Mouse (Mus musculus) forebrain, embryonic 11.5 days (tissue): ENCODE measurements at regions not wholly inside any gene's neighbourhood (a gene's known extent, or its start where the extent isn't known, plus 50 kb on each side); places are given as distances from the start of the nearest gene placed in this dataset.
"Not testable (repeated sequence)": the region's sequence is repeated elsewhere in the genome, so short reads cannot be mapped to it uniquely, and the experiment has no call there.

ENCODE experiments used
- ATAC-seq: fragments of 200-750 bp; cut with Nextera tagmentation; replicated peaks from 2 replicates; pipeline ENCODE4 v1.8.0; 2017; ENCODE audit warnings: moderate TSS enrichment; ENCODE audit not compliant: low FRiP score
- DNase-seq: peaks from one replicate; pipeline ENCODE4 v3.0.0-alpha.2; 2017; ENCODE audit warnings: low spot score
- H3K27ac ChIP-seq: fragments of 300-500 bp; sonication (generic); 2 replicates; pipeline ENCODE4 v1.5.1; 2014; ENCODE audit warnings: low read depth, low read length
- H3K27me3 ChIP-seq: fragments of 300-500 bp; sonication (generic); 2 replicates; pipeline ENCODE4 v1.6.1; 2014; ENCODE audit warnings: mild to moderate bottlenecking, low read length, mixed read lengths; ENCODE audit not compliant: control insufficient read depth, insufficient read depth
- H3K36me3 ChIP-seq: fragments of 300-500 bp; sonication (generic); 2 replicates; pipeline ENCODE4 v1.6.1; 2014; ENCODE audit warnings: mild to moderate bottlenecking, low read length, moderate library complexity, mixed read lengths; ENCODE audit not compliant: control insufficient read depth, insufficient read depth
- H3K4me1 ChIP-seq: fragments of 300-500 bp; sonication (generic); replicated peaks from 2 replicates; pipeline ENCODE4 v1.6.1; 2014; ENCODE audit warnings: low read length, mixed read lengths; ENCODE audit not compliant: control insufficient read depth, insufficient read depth
- H3K4me2 ChIP-seq: fragments of 300-500 bp; sonication (generic); 2 replicates; pipeline ENCODE4 v1.6.1; 2014; ENCODE audit warnings: low read depth, mild to moderate bottlenecking, low read length, moderate library complexity, mixed read lengths; ENCODE audit not compliant: severe bottlenecking
- H3K4me3 ChIP-seq: fragments of 300-500 bp; sonication (generic); 2 replicates; pipeline ENCODE4 v1.5.1; 2014; ENCODE audit warnings: low read depth, low read length
- H3K9ac ChIP-seq: fragments of 300-500 bp; sonication (generic); 2 replicates; pipeline ENCODE4 v1.6.1; 2014; ENCODE audit warnings: low read length
- H3K9me3 ChIP-seq: fragments of 300-500 bp; sonication (generic); 2 replicates; pipeline ENCODE4 v1.6.1; 2016; ENCODE audit warnings: low read length, mixed read lengths; ENCODE audit not compliant: control insufficient read depth
- WGBS: fragments of 180-500 bp; shearing (Covaris S2); extraction: QIAGEN DNeasy Blood & Tissue Kit; methylation state at CpG from one replicate; pipeline ENCODE4 v1.1.7; 2014; 5-methylcytosine and 5-hydroxymethylcytosine counted together

DNA sequence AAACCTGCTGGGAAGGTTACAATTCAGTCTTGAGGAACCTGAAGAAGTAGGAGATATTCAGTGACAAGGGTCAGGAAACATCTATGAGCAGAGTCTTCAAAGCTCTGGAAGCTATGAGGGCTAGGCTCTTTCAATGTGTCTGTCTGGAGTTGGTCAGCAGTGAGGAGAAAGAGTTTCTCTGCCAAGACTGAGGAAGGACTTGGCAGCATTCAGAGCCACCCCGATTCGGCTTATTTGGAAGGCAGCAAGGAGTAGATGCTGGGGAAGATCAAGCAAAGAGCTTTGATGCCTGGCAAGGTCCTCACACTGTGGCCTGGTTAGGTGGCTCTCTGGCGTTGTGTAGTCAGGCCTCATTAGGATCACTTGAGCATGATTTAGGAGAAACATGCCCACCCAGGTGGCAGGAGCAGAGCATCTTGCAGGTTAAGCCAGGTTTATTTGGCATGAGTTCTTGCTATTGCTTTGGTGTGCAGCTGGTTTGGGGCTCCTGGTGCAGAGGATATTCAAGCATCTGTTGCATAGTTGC, 145.2 kb upstream of the Ube2e1 start:
- Histone ChIP-seq H3K4me3 (no peak overlapping the region), H3K36me3 (no peaks in the 10 kb centered on the region), H3K9me3 (no peaks in the 10 kb centered on the region), H3K27me3 (no peaks in the 10 kb centered on the region), H3K9ac (no peak overlapping the region), H3K4me2 (no peak overlapping the region), H3K4me1 (no peaks in the 10 kb centered on the region), H3K27ac (no peak overlapping the region)
- DNase-seq: no peak
- no peak for ATAC-seq
- 87% methylated on average over 3 of the region's 3 CpGs for WGBS

DNA sequence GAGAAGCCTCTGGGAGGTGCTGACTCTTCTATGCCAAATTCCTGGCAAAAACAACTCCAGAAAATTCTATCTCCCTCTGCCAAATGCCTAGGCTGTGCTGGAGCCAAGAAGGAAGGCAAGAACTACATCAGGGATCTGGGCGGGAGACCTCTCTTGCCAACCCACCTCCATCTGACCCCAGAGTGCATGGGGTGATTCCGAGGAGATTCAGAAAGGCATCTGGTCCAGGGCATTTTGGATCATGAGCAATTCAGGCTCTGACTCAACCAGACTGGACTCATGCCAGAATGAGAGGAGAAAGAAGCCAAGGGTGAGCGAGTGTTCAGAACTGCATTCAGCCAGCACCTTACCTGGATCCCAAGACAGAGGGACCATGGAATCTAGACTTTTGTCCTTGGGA, 137.0 kb upstream of the Ube2e1 start:
- Histone ChIP-seq H3K4me1 (no peaks in the 10 kb centered on the region), H3K27me3 (no peaks in the 10 kb centered on the region), H3K9ac (no peak overlapping the region), H3K36me3 (no peaks in the 10 kb centered on the region), H3K27ac (no peak overlapping the region), H3K9me3 (no peaks in the 10 kb centered on the region), H3K4me2 (no peak overlapping the region), H3K4me3 (no peak overlapping the region)
- 83% methylated on average over 3 of the region's 3 CpGs for WGBS
- DNase-seq (no peak), ATAC-seq (no peak)

DNA sequence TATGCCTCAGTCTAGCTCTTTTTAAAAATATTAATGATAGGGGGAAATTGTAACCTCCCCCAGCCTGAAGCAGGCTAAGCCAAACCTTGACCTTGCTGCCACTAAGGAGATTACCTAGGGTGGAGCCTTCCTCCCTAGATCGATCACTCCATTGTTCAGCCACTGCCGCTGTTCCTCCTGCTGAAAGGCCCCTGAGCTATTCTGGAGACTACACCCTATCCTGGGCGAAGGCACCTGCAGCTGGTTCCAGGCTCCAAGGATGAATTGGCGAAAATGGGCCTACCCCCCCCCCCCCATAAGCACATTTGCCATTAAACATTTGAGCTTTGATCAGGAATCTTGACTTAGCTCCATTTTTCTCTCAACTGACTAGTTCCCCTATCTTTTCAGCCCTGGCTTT, 135.2 kb upstream of the Ube2e1 start:
- H3K4me2 ChIP-seq, ATAC-seq, H3K27ac ChIP-seq, DNase-seq, H3K27me3 ChIP-seq, H3K9ac ChIP-seq, H3K36me3 ChIP-seq, H3K9me3 ChIP-seq, H3K4me3 ChIP-seq, H3K4me1 ChIP-seq: not testable (repeated sequence)
- 55% methylated on average over 4 of the region's 4 CpGs for WGBS

DNA sequence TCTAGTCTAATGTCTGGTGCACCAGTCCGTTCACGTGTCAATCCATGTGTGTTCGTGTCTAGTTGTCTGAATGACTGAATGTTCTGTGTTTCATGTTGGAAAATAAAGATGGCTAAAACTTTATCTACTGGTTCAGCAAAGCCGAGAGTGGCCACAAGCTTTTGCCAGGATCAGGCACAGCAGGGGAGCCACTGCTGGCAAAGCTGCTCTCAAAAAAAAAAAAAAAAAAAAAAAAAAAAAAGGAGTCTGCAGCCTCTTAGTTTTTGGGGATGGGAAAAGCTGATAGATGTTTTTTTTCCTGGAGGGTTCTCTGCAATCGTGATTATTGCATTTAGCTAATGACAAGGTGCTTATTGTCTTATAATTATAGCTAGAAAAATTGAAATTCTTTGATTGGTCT, 132.5 kb upstream of the Ube2e1 start:
- DNase-seq, H3K36me3 ChIP-seq, H3K27me3 ChIP-seq, H3K27ac ChIP-seq, ATAC-seq, H3K4me3 ChIP-seq, H3K4me2 ChIP-seq, H3K9ac ChIP-seq, H3K4me1 ChIP-seq, H3K9me3 ChIP-seq: not testable (repeated sequence)
- WGBS: 14% methylated on average over 5 of the region's 5 CpGs

DNA sequence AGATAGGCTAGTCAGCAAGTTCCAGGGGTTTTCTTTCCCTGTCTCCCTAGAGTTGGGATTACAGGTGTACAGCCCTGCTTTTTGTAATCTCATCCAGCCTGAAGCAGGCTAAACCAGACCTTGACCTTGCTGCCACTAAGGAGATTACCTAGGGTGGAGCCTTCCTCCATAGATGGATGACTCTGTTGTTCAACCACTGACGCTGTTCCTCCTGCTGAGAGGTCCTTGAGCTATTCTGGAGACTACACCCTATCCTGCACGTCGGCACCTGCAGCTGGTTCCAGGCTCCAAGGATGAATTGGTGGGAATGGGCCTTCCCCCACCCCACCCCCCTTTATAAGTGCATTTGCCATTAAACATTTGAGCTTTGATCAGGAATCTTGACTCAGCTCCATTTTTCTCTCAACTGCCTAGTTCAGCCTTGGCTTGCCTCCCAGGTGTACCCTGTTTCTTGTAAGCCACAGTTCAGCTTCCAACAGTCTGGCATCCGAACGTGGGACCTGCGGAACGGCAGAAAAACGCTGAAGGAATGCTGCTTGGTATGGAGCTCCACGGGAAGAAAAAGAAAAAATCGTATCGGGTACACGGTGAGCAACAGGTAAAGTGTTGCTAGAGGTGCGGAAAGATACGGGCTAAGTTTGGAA, 131.7 kb upstream of the Ube2e1 start:
- ATAC-seq (no peak), DNase-seq (no peak)
- no peaks in the 10 kb centered on the region for H3K27me3 ChIP-seq
- H3K9ac ChIP-seq: no peak overlapping the region
- H3K4me3 ChIP-seq: no peak overlapping the region
- no peak overlapping the region for H3K27ac ChIP-seq
- no peak overlapping the region for H3K4me2 ChIP-seq
- 31% methylated on average over 14 of the region's 14 CpGs for WGBS
- H3K36me3 ChIP-seq: no peaks in the 10 kb centered on the region
- H3K4me1 ChIP-seq: no peaks in the 10 kb centered on the region
- H3K9me3 ChIP-seq: no peaks in the 10 kb centered on the region

DNA sequence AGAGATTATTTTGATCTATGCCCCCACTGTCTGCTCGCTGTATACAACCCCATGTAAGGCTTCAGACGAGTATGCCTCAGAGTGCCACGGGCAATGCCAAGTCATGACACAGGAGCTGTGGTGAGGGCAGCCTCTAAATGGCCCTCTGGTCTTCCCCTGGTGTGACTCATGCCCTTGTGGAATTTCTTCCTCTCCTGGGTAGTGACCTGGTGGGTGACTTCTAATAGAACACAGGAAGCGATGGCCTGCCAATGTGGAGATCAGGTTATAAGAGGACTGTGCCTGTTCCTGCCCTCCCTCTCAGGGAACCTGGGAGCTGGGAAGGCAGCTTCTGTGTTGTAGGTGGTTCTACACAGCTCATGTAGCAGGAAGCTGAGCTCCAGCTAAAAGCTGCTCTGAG, 130.7 kb upstream of the Ube2e1 start:
- no peaks in the 10 kb centered on the region for H3K36me3 ChIP-seq
- 85% methylated on average over 4 of the region's 4 CpGs for WGBS
- H3K9me3 ChIP-seq: no peaks in the 10 kb centered on the region
- no peak for DNase-seq
- no peaks in the 10 kb centered on the region for H3K4me1 ChIP-seq
- H3K4me2 ChIP-seq: no peak overlapping the region
- no peak overlapping the region for H3K4me3 ChIP-seq
- no peak for ATAC-seq
- H3K27me3 ChIP-seq: no peaks in the 10 kb centered on the region
- H3K9ac ChIP-seq: no peak overlapping the region
- H3K27ac ChIP-seq: no peak overlapping the region

DNA sequence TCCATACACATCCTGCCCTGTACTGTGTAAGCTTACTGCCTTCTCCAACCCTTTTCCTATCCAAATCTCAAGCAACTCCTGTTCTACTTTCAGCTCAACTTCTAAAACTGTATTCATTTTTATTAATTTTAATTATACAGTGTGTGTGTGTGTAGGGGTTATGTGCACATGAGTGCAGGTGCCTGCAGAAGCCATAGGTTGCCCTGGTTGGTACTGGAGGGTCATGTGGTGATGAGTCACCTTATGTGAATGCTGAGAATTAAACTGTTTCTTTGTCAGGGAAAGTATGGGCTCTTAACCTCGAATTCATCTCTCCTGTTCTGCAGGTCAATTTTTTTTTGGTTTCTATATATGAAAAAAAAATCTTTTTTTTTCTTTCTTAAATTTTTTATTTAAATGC, 117.0 kb upstream of the Ube2e1 start:
- Histone ChIP-seq H3K27me3 (no peaks in the 10 kb centered on the region), H3K9ac (no peak overlapping the region), H3K27ac (no peak overlapping the region), H3K4me2 (no peak overlapping the region), H3K4me1 (no peaks in the 10 kb centered on the region), H3K4me3 (no peak overlapping the region), H3K36me3 (no peaks in the 10 kb centered on the region), H3K9me3 (no peaks in the 10 kb centered on the region)
- 82% methylated on average over 1 of the region's 1 CpGs for WGBS
- no peak for DNase-seq
- ATAC-seq: no peak

DNA sequence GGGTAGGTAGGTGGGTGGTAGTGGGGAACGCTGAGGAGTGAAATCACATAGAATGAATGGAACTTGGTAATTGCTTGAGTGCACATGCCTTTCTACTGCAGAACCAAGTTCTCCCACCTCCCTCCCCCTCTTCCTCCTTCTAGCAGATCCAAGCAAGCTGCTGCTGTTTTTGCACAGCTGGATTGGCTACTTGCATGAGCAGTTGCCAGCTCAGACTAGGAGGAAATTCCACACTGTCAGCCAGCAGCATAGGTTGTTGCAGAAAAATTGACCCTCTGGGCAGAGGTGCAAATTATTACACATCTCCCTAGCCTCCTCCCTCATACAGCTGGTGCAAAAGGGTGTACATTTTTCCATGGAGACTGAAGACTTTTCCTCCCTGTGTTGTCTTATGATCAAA, 112.8 kb upstream of the Ube2e1 start:
- ATAC-seq: no peak
- Histone ChIP-seq H3K27ac (no peak overlapping the region), H3K4me1 (no peaks in the 10 kb centered on the region), H3K4me2 (no peak overlapping the region), H3K27me3 (no peaks in the 10 kb centered on the region), H3K4me3 (no peak overlapping the region), H3K9ac (no peak overlapping the region), H3K36me3 (no peaks in the 10 kb centered on the region), H3K9me3 (no peaks in the 10 kb centered on the region)
- no peak for DNase-seq
- 96% methylated on average over 1 of the region's 1 CpGs for WGBS

DNA sequence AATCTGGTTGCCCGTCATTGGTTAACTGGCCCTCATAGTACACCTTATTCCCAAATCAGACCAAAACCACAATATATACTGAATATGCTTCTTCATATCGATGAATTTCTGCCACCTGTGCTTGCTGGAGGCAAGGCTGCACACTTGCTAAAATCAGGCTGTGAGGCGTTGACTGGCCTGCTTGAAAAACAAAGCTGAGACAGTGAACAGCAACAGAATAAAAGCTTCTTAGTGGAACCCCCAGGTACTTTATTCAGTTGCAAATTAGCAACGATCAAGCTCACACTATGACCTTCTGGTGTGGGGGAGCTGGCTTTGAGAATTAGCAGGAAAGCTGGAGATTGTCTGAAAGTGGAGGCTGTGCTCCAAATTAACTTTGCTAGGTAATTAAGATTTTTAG, 97.3 kb upstream of the Ube2e1 start:
- not testable (repeated sequence) for H3K4me2 ChIP-seq, H3K27me3 ChIP-seq, H3K36me3 ChIP-seq, DNase-seq, H3K9me3 ChIP-seq, H3K4me1 ChIP-seq, H3K4me3 ChIP-seq, H3K9ac ChIP-seq, ATAC-seq, H3K27ac ChIP-seq
- WGBS: 31% methylated on average over 4 of the region's 4 CpGs
